Mouse (Mus musculus) cerebellum, adult 2 months (tissue): ENCODE data around the gene Slc9a7. TPM values are rescaled to one million over a fixed set of nuclear protein-coding genes. Genes with fewer than 3 reads are reported as not detected.

Experiments
- DNase-seq, 2 experiments: peaks; one replicate each; pipeline ENCODE4 v3.0.0; 2021
- H3K27ac ChIP-seq: fragments of 200-500 bp; 2 replicates; pipeline ENCODE4 v1.5.1; 2012; ENCODE audit warnings: low read length, control low read depth, inconsistent platforms; ENCODE audit not compliant: insufficient read depth
- H3K27me3 ChIP-seq: fragments of 200-500 bp; 2 replicates; pipeline ENCODE4 v1.6.1; 2012; ENCODE audit warnings: inconsistent platforms, mild to moderate bottlenecking, low read length, moderate library complexity; ENCODE audit not compliant: control insufficient read depth, insufficient read depth
- H3K4me1 ChIP-seq: fragments of 200-500 bp; 2 replicates; pipeline ENCODE4 v1.6.1; 2011; ENCODE audit warnings: low read length; ENCODE audit not compliant: control insufficient read depth, insufficient read depth
- H3K4me3 ChIP-seq: fragments of 200-500 bp; replicated peaks from 2 replicates; pipeline ENCODE3; 2011; ENCODE audit warnings: mild to moderate bottlenecking, low read depth, low read length, control low read depth; ENCODE audit not compliant: insufficient read depth
- CTCF ChIP-seq: fragments of 200-500 bp; IDR thresholded peaks from 2 replicates; pipeline ENCODE4 v1.5.1; 2011; ENCODE audit warnings: low read depth, mild to moderate bottlenecking, control low read depth, low read length, moderate library complexity, borderline replicate concordance; ENCODE audit not compliant: insufficient read depth
- POLR2A ChIP-seq: fragments of 200-500 bp; IDR thresholded peaks from 2 replicates; pipeline ENCODE4 v1.6.1; 2011; ENCODE audit warnings: low read length, control low read depth, borderline replicate concordance; ENCODE audit not compliant: insufficient read depth
- WGBS: fragments of 180-500 bp; shearing (Covaris S2); methylation state at CpG from one replicate; pipeline ENCODE4 v1.1.7; 2018; 5-methylcytosine and 5-hydroxymethylcytosine counted together
- polyA plus RNA-seq: library from polyadenylated mRNA; depleted of rRNA; stranded (reverse); fragments of >200 nt; gene quantifications from 2 replicates; pipeline ENCODE4 v1.2.3, GENCODE M21; 2012

Gene Slc9a7
- polyA plus RNA-seq, 1 experiment: 23.2 TPM

GRCm38 (mm10) chrX:20157519-20157918 is 134.1 kb downstream of the Slc9a7 start:
- Histone ChIP-seq H3K27ac (no peak overlapping the region), H3K27me3 (no peaks in the 10 kb centered on the region), H3K4me3 (no peak overlapping the region), H3K4me1 (no peaks in the 10 kb centered on the region; the same call in 1 of the 2 replicates)
- 6% methylated on average over 2 of the region's 2 CpGs for WGBS
- DNase-seq: peak in 1 of 2 experiments; percentile 48
- TF ChIP-seq CTCF (peak; percentile 13; the same call in 1 of the 2 replicates), POLR2A (no peak)

- WGBS: 17% methylated on average over 1 of the region's 1 CpGs
- TF ChIP-seq CTCF: no peak
- no peak for TF ChIP-seq POLR2A
- peak overlapping the region; percentile 43; the same call in 1 of the 2 replicates for H3K27ac ChIP-seq
These were observed 162.1 kb downstream of the Slc9a7 start for GRCm38 (mm10) chrX:20129466-20129865.

GRCm38 (mm10) chrX:20128951-20129350 is 162.7 kb downstream of the Slc9a7 start:
- peak; percentile 20 to 65 for DNase-seq
- H3K4me1 ChIP-seq: peaks cover 3% of the 10 kb centered on the region; the same call in 1 of the 2 replicates
- H3K27me3 ChIP-seq: no peaks in the 10 kb centered on the region
- H3K4me3 ChIP-seq: no peak overlapping the region
- H3K27ac ChIP-seq: no peak overlapping the region; the same call in 1 of the 2 replicates
- TF ChIP-seq POLR2A: no peak
- TF ChIP-seq CTCF: no peak

More at GRCm38 (mm10) chrX:20129466-20129865, 162.1 kb downstream of the Slc9a7 start:
- Histone ChIP-seq H3K4me1 (peaks cover 3% of the 10 kb centered on the region; the same call in 1 of the 2 replicates), H3K4me3 (no peak overlapping the region), H3K27me3 (no peaks in the 10 kb centered on the region)
- DNase-seq: peak; percentile 12 to 36

- no peak for TF ChIP-seq CTCF
- TF ChIP-seq POLR2A: no peak
- Histone ChIP-seq H3K27ac (no peak overlapping the region), H3K4me3 (no peak overlapping the region), H3K4me1 (peaks cover 3% of the 10 kb centered on the region; the same call in 1 of the 2 replicates), H3K27me3 (no peaks in the 10 kb centered on the region)
- WGBS: 8% methylated on average over 2 of the region's 2 CpGs
- DNase-seq: peak; percentile 57 to 60
These were observed 166.1 kb downstream of the Slc9a7 start for GRCm38 (mm10) chrX:20125481-20125880.

- Histone ChIP-seq H3K4me1 (no peaks in the 10 kb centered on the region), H3K4me3 (no peak overlapping the region), H3K27ac (no peak overlapping the region), H3K27me3 (no peaks in the 10 kb centered on the region)
- WGBS: 84% methylated on average over 2 of the region's 2 CpGs
- TF ChIP-seq CTCF (no peak), POLR2A (no peak)
- DNase-seq: no peak
These were observed 173.9 kb downstream of the Slc9a7 start for GRCm38 (mm10) chrX:20117717-20118116.

GRCm38 (mm10) chrX:20070196-20070595 is 221.4 kb downstream of the Slc9a7 start:
- Histone ChIP-seq H3K4me3 (no peak overlapping the region), H3K27ac (no peak overlapping the region), H3K4me1 (no peaks in the 10 kb centered on the region), H3K27me3 (no peaks in the 10 kb centered on the region)
- WGBS: 74% methylated on average over 4 of the region's 4 CpGs
- TF ChIP-seq CTCF: no peak
- TF ChIP-seq POLR2A: no peak
- no peak for DNase-seq

- TF ChIP-seq POLR2A: no peak
- TF ChIP-seq CTCF: no peak
- no peak overlapping the region for H3K4me3 ChIP-seq
- no peaks in the 10 kb centered on the region for H3K4me1 ChIP-seq
- DNase-seq: no peak
- H3K27me3 ChIP-seq: no peaks in the 10 kb centered on the region
- no peak overlapping the region for H3K27ac ChIP-seq
These were observed 225.0 kb downstream of the Slc9a7 start for GRCm38 (mm10) chrX:20066636-20067035.

- Histone ChIP-seq H3K27me3 (no peaks in the 10 kb centered on the region), H3K4me3 (no peak overlapping the region), H3K27ac (no peak overlapping the region), H3K4me1 (no peaks in the 10 kb centered on the region)
- DNase-seq: peak in 1 of 2 experiments; percentile 60
- 43% methylated on average over 3 of the region's 3 CpGs for WGBS
- TF ChIP-seq CTCF: no peak
These were observed 229.7 kb downstream of the Slc9a7 start for GRCm38 (mm10) chrX:20061764-20062480.
